Mouse (Mus musculus): Measurements from ENCODE around the gene Blmh.
A peak's percentile ranks its signal among the peaks of the same experiment; 100 is the strongest.

Blmh gene

DNA sequence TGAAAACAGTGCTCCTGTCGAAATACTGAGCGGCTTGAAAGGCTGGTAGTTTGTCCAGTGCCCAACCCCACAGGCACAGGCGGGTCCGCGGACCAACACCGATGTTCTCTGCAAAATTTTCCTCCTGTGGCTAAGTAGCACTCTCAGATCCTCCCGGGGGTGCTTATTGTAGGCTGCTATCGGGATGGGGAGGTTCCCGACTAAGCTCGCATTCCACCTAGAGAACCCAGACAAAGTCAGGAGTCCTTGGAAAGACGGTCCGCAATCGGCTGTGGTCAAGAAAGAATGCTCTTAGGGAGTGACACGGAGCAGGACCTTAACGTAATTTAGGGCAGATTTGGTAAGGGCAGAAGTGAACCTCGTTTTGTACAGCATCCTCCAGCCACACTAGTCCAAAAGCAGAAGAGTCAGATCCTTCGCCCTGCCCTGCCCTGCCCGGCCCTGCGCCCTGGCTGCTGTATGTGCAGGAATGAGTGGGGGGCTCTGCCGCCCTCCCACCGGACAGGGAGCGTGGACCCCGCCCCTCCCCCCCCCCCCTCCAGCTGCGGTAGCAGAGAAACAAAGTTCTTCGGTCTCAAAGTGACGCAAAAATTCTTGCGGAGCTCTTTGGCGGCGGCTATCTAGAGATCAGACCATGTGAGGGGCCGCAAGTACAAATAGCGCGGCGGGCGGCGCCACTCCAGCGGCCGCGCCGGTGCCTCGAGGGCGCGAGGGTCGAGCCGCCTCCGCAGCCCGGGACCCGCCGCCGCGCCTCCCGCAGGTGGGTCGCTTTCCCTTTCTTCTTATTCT, 73.5 kb downstream of the Blmh start, which contains the start of gene Slc6a4:
Gene Slc6a4 (plus strand): TSS at position 688 of the 789 bp plus-strand sequence.
- peak; percentile 15 for DNase-seq (ENCODE audit: low read depth, low spot score)

DNA sequence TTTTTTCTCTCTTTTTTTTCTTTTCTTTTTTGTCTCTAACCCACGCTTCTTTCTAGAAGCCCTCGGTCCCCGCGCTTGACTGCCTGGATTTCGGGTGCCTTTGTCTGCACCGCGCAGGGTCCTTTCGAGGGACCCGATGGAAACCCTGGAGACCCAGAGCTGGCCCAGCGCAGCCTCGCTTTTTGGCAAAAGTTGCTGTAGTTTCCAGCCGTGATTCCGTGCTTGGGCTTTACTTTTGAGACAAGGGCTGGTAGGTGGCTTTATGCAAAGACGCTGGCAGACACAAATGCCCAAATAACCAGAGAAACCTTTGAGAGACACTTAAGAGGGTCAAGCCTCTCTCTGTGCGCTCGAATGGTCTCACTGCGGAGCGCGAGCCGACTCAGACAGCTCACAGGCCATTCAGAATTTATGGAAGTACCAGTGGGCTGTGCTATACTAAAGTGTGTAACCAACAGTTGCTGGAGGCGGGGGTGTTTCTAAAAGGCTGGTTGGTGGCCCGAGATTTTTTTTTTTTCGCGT, 74.2 kb downstream of the Blmh start:
- DNase-seq (ENCODE audit: low read depth, low spot score), result no peak

DNA sequence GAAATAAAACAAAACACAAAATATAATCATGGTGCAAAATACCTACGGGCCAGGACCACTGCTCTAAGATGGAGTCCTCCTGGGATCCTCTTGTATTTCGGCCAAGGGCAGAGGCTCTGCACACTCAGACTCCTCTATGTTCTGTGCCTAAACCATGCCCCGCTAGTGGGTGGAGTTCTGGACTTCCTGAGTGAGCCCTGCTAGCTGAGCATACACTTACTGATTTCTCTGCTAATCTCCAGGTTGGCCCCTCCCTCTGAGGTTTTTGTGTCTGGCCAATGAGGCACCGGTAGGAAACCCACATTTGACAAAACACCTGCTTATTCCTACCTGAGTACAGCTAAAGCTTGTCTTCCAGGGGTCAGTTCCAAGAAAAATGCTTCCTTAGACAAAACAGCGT, 76.1 kb downstream of the Blmh start:
- peak; percentile 26 for DNase-seq (ENCODE audit: low read depth, low spot score)

DNA sequence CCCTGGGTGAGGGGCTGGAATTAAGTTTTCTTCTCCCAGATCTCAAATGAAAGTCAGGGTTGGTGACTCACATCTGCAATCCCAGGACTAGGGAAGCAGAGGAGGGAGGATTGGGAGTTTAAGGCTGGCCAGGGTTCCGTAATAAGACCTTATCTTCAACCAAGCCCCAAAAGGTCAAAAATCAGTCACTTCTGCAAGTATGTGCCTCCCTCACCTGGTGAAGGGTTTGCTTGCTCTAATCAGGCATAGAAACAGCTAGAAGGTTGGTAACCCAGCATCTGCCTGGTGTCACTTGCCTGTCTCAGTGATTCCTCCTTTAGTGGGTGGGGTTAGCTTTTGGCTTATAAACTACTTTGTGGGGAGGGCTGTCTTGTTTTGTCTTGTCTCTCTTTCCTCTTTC, 77.8 kb downstream of the Blmh start:
- no peak for DNase-seq (ENCODE audit: low read depth, low spot score)

DNA sequence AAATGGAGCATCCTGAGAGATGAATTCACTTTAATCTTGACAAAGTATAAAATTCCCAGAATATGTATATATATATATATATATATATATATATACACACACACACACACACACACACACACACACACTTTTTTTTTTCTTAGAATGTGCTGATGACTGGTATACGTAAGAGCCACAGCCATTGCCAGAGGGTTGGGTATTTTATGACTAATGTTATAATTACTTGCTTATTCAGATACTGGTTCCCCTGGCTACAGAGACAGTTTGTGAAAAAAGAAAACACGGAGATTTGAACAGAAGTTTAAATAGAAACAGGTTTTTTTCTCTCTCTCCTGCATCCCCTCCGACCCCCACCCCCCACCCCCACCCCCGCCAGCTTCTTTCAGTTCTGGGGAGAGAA, 81.3 kb downstream of the Blmh start:
- DNase-seq (ENCODE audit: low read depth, low spot score), result no peak

DNA sequence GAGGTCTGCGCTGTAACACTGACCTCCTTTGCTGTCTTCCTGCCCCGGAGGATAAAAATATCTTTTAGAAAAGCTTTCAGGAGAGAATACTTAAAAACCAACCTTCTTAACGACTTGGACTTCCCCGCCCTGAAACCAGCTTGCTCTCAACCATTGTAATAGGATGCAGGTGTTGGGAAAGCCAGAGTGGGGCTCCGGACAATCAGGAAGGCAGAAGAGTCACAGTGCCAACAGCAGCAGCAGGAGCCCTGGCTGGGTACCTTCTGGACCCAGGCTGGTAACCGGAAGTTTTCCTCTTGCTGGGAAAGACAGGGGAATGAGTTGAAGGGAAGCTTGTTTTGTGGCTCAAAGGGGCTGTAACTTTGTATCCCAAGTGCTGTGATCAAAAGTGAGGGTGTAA, 82.0 kb downstream of the Blmh start:
- no peak for DNase-seq (ENCODE audit: low read depth, low spot score)

DNA sequence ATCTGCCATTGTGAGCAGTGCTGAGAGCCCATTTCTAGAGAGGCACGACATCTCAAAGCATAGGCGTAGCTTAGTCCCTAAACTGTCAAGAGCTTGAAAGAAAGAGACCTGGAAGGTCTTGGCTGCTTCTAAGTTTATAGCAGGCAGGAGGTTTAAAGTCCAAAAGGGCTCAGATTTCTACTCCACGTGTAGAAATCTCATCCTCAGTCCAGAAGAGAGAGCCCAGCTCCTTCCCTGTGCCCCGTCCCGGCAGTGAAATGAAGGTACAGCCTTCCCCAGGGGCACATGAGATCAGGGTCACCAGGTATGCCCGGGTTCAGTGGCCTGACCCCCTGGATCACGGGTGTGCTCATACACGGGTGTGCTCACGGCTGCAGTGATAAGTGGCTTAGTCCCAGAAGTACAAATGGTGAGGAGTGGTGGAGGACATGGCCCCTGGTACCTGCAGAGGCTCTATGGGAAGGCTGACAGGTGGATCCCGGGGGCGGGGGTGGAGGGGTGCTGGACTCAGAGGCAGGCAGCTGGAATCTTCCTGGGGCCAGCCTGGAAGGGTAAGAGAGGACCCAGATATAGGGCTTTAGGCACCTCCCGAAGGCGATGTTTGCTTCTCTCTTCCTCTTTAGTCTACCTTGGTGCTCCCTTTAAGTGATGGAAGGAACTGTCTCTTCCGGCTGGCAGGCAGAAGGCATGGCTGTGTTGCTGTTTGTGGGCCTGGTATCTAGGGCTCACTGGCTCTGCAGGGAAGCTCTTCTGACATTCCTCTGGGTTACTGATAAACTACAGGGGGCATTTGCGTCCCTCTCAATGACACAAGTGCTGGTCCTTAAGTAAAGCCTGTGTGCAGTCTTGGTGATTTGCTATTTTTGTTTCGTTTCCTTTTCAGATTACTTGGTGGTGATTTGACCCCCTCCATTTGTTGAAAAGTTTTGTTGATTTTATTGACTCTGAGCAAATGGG, 84.7 kb downstream of the Blmh start:
- DNase-seq (ENCODE audit: low read depth, low spot score), result no peak

DNA sequence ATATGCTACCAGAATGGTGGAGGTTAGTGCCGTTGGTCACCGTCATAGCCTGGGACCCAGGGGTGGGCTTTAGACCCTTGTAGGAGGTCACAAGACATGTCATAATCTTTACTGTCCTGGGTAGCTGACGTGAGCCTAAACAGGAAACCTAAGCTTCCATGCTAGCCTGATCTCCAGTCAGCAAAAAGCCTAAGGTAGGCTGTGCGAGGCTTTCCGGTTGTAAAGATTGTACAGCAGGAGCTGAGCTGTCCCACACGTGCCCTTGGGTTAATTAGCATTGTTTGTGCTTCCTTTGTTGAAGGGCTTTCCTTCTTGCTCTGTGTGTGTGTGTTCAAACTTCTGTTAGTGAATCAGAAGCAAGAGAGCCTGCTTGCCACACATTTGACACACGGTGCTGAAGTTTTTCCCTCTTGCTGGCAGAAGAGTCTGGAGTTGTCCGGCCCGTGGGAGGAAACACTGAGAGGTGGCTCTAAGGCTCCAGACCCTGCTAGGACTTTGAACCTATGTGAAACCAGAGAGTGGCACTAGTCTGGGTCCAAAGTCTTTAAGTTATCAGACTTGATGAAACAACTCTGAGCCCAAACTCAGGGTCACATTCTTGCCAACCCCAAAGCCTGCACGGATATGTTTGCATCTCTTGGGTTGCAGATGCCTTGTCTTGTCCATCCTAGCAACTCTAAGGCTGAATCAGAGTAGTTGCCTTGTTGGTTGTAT, 86.3 kb downstream of the Blmh start:
- DNase-seq (ENCODE audit: low read depth, low spot score), result no peak

DNA sequence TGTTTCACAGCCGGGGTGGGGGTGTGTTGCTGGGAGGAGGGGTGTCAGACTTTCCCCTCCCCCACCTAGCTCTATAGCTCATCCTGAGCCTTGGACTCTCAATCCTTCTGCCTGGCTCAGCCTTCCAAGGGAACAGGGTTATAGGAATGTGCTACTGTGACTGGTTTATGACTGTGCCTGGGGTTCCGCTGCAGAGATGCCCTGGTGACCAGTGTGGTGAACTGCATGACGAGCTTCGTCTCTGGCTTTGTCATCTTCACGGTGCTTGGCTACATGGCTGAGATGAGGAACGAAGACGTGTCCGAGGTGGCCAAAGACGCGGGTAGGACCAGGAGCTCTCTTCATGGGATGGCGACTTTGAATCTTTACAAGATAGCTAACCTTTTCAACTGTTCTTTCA, 93.4 kb downstream of the Blmh start:
- no peak for DNase-seq (ENCODE audit: low read depth, low spot score)

DNA sequence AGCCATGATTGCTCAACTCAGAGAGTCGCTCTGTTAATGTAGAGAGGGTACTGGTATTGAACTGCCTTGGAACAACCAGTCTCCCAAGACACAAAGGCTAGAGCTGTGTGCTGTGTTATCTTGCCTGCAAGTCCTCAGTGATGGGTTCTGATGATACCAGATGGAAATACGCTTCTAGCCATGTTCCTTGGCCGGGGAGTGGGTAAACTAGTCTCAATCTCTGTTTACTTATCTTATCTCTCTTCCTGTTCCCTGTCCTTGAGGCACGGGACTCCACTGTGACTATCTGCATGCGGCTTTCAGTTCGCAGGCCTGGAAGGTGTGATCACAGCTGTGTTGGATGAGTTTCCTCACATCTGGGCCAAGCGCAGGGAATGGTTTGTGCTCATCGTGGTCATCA, 94.9 kb downstream of the Blmh start:
- no peak for DNase-seq (ENCODE audit: low read depth, low spot score)

DNA sequence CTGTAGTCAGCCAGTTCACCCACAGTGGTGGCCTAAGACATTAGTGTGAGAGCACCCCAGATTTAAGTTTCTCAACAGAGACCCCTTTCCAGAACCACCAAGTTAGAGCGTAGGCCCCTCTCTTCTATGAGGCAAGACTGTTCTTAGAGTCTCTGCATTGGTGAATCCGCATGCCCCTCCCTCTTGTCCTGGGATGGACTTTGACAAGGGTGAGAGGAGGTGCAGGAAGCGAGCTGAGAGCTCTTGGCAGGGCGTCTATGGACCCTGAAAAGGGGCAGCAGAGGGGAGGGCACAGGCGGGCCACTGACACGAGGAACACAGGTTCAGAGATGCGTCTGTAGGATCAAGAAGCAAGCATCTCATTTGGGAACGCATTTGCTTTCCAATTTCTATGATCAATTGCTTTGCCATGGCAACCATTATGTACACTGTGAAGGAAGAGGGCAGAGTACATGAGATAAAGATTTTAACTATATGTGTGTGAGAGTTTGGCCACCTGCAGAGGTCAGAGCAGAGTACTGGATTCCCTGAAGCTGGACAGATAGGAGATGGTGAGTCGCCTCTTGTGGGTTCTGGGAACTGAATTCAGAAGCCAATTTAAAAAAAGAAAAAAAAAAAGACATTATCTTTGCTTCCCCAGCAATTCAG, 97.3 kb downstream of the Blmh start:
- DNase-seq (ENCODE audit: low read depth, low spot score), result no peak

DNA sequence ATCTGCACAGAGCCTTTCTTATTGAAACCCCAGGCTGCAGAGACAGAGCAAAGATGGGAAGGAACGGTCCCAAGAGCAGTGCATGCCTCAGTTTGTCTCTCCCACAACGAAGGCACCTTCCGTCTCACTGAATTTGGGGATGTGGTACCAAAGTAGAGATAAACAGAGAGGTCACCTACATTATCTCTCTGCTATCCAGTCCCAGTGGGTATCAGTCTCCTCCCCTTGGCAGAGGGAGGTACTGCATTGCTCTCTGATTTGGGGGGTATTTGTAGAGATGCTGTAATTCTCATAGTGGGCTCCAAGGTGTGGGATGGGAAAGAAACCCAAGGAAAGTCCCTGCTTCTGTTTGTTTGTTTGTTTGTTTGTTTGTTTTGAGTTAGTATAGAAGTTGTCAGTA, 102.0 kb downstream of the Blmh start:
- no peak for DNase-seq (ENCODE audit: low read depth, low spot score)

DNA sequence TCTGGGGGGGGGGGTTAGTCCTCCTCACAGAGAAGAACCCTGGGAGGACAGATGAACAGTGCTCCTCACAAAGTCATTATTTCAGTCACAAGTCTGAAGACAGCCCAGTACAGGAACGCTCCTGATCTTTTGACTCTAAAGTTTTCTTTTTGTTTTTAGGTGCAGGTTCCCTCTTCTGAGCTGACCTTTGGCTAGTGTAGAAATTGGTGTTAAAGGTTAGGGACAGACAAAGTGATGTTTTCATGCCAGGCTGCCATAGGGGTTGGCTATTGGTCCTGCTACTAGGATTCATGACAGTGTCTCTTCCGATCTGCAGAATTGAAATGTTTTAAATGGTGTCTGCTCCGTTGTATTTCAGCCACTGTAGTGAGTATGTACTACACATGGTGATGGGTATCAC, 103.5 kb downstream of the Blmh start:
- DNase-seq (ENCODE audit: low read depth, low spot score), result no peak

DNA sequence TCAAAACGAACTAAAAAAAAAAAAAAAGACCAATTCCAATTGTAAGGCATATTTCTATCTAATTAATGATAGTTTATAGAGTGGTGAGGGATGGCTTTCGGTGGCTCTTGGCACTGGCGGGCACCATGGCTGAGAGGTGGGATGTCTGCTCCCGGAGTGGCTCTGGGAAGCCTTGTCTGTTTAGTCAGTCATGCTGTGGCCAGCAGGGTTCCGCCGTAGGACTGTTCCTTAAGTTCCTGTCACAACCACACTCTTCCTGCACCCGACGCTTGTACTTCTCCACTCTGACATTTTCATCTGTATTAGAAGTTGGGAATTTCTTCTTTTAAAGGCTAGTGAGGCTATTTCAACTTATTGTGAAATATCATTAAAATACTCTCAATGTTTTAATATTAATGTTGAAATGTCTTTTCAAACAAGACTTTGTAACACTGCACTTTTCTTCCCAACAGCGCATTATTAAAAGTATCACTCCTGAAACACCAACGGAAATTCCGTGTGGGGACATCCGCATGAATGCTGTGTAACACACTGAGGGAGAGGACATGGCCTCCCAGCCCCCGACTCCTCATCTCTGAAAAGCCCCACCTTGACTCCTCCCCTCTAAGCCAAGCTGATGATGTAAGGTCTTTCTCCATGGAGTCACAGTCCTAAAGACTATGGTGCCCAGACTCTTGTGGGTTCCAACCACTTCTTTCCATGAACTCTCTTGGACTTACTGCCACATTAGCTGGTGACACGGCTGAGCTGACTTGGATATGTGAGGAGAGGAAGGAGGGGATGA, 106.7 kb downstream of the Blmh start:
- DNase-seq (ENCODE audit: low read depth, low spot score), result no peak

All from CD4-positive helper T cell, adult 2 months (primary cell).